Mouse (Mus musculus) liver, embryonic 14.5 days (tissue): ENCODE measurements around the gene Srp14. TPM values are rescaled to one million over a fixed set of nuclear protein-coding genes. Genes with fewer than 3 reads are reported as not detected.
A peak's percentile ranks its signal among the peaks of the same experiment; 100 is the strongest.

Experiments used
- ATAC-seq: fragments of 200-750 bp; cut with Nextera tagmentation; 2 replicates; pipeline ENCODE4 v1.8.0; 2017; ENCODE audit warnings: moderate number of reproducible peaks, mild to moderate bottlenecking, moderate library complexity; ENCODE audit not compliant: insufficient read depth
- DNase-seq, 3 experiments: peaks; one replicate each; pipeline ENCODE4 v3.0.0-alpha.2; 2012 to 2013; ENCODE audit warnings: low read depth in 3 of 3, low spot score in 3 of 3
- H3K27ac ChIP-seq: fragments of 300-500 bp; sonication (generic); 2 replicates; pipeline ENCODE4 v1.5.1; 2014; ENCODE audit warnings: moderate library complexity, mild to moderate bottlenecking, control low read depth, inconsistent platforms
- H3K27me3 ChIP-seq: fragments of 300-500 bp; sonication (generic); 2 replicates; pipeline ENCODE4 v1.6.1; 2014; ENCODE audit warnings: mild to moderate bottlenecking, low read length, moderate library complexity; ENCODE audit not compliant: control insufficient read depth, insufficient read depth
- H3K36me3 ChIP-seq: fragments of 300-500 bp; sonication (generic); replicated peaks from 2 replicates; pipeline ENCODE4 v1.6.1; 2014; ENCODE audit warnings: low read depth; ENCODE audit not compliant: control insufficient read depth, insufficient read depth
- H3K4me1 ChIP-seq, 2 experiments: fragments of 200-500 bp in 1 of 2; fragments of 300-500 bp in 1 of 2; sonication (generic) in 1 of 2; replicated peaks; 2 replicates each; pipeline ENCODE4 v1.6.1; 2012 to 2014; ENCODE audit warnings: antibody characterized with exemption in 1 of 2, inconsistent platforms in 1 of 2, low read length in 1 of 2; ENCODE audit not compliant: control insufficient read depth in 2 of 2, insufficient read depth in 2 of 2
- H3K4me2 ChIP-seq: fragments of 300-500 bp; sonication (generic); 2 replicates; pipeline ENCODE4 v1.6.1; 2014; ENCODE audit warnings: low read depth, mild to moderate bottlenecking, control low read depth, moderate library complexity
- H3K4me3 ChIP-seq, 2 experiments: fragments of 200-500 bp in 1 of 2; fragments of 300-500 bp in 1 of 2; sonication (generic) in 1 of 2; 2 replicates each; pipeline ENCODE4 v1.5.1; 2012 to 2014; ENCODE audit warnings: low read depth in 2 of 2, low read length in 2 of 2, mild to moderate bottlenecking in 2 of 2, control low read depth in 1 of 2, inconsistent platforms in 1 of 2, moderate library complexity in 1 of 2; ENCODE audit not compliant: insufficient read depth in 1 of 2
- H3K9ac ChIP-seq: fragments of 300-500 bp; sonication (generic); replicated peaks from 2 replicates; pipeline ENCODE4 v1.6.1; 2014; ENCODE audit warnings: mild to moderate bottlenecking, control low read depth, moderate library complexity
- H3K9me3 ChIP-seq: fragments of 300-500 bp; sonication (generic); 2 replicates; pipeline ENCODE4 v1.6.1; 2016; ENCODE audit warnings: low read length, mixed read lengths; ENCODE audit not compliant: control insufficient read depth
- CTCF ChIP-seq: IDR thresholded peaks from 2 replicates; pipeline ENCODE4 v1.5.1; 2016; ENCODE audit warnings: antibody characterized with exemption, low read depth, control low read depth
- EP300 ChIP-seq: IDR thresholded peaks from 2 replicates; pipeline ENCODE4 v1.6.1; 2016; ENCODE audit warnings: antibody characterized with exemption, low read depth
- whole genome bisulfite sequencing: fragments of 180-500 bp; shearing (Covaris S2); extraction: QIAGEN DNeasy Blood & Tissue Kit; methylation state at CpG from one replicate; pipeline ENCODE4 v1.1.7; 2014; ENCODE audit not compliant: insufficient replicate concordance; 5-methylcytosine and 5-hydroxymethylcytosine counted together
- polyA plus RNA-seq, 2 experiments: library from polyadenylated mRNA; depleted of rRNA in 1 of 2; stranded (reverse) in 1 of 2; unstranded in 1 of 2; fragments of >200 nt; fragmentation: Nextera tagmentation in 1 of 2; extraction: Ambion mirVana in 1 of 2; gene quantifications; 2 replicates each; pipeline versions ENCODE4 v1.2.1 to v1.2.3; 2012 to 2014

The Srp14 gene
- polyA plus RNA-seq, 2 experiments: 59.2 to 102 TPM

DNA sequence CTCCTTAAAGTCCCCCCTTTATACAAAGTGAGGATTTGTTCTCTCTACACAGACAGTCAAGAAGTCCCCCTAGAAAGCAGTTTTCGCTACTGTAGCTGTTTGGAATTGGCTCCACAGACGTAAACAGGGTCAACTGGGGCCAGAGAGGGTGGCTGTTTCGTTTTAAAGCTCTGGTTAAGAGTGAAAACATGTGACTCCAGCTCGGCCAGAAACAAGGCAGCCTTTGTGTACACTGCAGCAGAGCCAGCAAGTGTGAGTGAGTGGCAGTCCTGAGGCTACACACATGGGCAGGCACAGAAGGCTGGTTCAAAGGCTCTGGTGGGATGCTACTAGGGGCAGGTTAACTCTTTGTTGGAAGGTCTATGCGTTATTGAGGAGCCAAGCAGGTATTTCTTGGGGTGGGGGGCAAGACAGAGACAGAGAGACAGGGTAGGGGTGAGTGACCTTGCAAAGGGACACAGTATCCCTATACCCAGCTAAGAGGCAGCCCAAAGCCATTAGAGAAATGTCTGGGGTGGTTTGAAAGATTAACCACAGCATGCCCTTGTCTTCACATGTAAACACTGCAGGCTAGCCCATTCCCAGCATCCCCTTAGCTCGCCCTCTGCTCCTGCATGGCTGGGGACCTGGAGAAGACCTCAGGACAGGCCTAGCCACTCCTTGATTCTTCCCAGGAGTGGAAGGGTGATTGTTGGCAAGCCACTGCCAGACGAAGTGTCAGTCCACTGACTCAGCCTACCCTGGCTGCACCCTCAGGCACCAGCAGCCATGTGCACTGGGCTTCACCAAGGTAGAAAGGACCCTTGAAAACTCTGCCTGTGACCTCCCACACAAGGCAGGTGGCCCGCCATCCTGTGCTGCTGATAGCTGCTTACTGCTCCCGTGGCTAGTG is 40.8 kb upstream of the Srp14 start:
- no peak for TF ChIP-seq CTCF
- TF ChIP-seq EP300: no peak
- Histone ChIP-seq H3K4me1 (peaks cover 0 to 14% of the 10 kb centered on the region in 2 experiments; a peak in 2 of 4 replicates), H3K36me3 (no peaks in the 10 kb centered on the region), H3K4me2 (no peak overlapping the region), H3K9ac (no peak overlapping the region), H3K4me3 (no peak overlapping the region), H3K9me3 (no peaks in the 10 kb centered on the region), H3K27me3 (no peaks in the 10 kb centered on the region), H3K27ac (no peak overlapping the region)
- ATAC-seq (peak; percentile 50; the same call in 1 of the 2 replicates), DNase-seq (no peak)
- 27% methylated on average over 9 of the region's 9 CpGs for WGBS

GRCm38 (mm10) chr2:118512418-118513377 is 33.2 kb upstream of the Srp14 start:
- H3K9me3 ChIP-seq: no peaks in the 10 kb centered on the region
- DNase-seq: no peak
- H3K4me2 ChIP-seq: no peak overlapping the region
- no peaks in the 10 kb centered on the region for H3K27me3 ChIP-seq
- H3K4me3 ChIP-seq: no peak overlapping the region
- no peaks in the 10 kb centered on the region for H3K36me3 ChIP-seq
- no peak overlapping the region for H3K27ac ChIP-seq
- TF ChIP-seq CTCF (no peak), EP300 (no peak)
- H3K9ac ChIP-seq: no peak overlapping the region
- no peak for ATAC-seq
- WGBS: 55% methylated on average over 16 of the region's 16 CpGs
- no peaks in the 10 kb centered on the region for H3K4me1 ChIP-seq

GRCm38 (mm10) chr2:118511779-118512417 is 32.4 kb upstream of the Srp14 start:
- no peak overlapping the region for H3K27ac ChIP-seq
- 37% methylated on average over 11 of the region's 11 CpGs for WGBS
- DNase-seq: no peak

DNA sequence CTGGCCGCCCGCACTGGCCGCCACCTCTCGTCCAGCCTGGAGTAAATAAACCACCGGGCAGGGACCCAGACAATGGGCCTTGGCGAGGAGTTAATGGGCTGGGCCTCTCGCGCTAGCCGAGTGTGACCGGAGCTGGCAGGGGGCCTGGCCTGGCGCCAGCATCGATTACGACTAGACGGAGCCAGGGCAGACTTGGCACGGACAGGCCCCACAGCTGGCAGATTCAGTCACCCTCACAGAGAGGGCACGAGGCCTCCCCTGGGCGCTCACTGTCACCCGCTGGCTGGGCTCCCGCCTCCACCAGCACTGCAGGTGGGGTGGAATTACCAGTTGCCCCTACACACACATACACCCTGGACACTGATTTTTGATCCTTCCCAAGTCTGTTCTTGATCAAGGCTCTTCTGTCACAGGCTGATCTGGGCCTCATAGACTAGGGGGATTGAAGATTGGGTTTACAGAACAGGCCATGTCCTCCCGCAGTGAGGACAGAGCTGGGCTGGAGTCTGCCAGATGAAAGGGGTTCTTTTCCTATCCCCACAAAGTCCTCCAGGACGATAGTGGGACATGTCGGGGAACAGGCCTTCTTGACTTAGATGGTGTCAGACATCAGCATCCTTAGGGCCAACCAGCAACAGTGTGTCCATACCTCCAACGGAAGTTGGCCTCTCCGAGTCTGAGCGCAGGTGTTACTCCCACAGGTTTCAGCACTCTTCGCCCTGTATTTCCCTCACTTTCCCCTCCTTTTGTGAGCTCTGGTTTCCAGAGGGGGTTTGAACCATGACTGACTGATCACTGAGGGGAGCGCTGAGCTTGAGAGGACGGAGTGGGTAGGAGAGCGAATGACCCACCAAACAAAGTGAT is 31.2 kb upstream of the Srp14 start:
- Histone ChIP-seq H3K4me1 (no peaks in the 10 kb centered on the region), H3K4me3 (no peak overlapping the region), H3K27ac (no peak overlapping the region), H3K9ac (no peak overlapping the region), H3K4me2 (no peak overlapping the region), H3K9me3 (no peaks in the 10 kb centered on the region), H3K36me3 (no peaks in the 10 kb centered on the region), H3K27me3 (no peaks in the 10 kb centered on the region)
- TF ChIP-seq CTCF (no peak), EP300 (no peak)
- 66% methylated on average over 29 of the region's 29 CpGs for WGBS
- DNase-seq (no peak), ATAC-seq (no peak)

More at GRCm38 (mm10) chr2:118511779-118512417, 32.4 kb upstream of the Srp14 start:
- Histone ChIP-seq H3K36me3 (no peaks in the 10 kb centered on the region), H3K4me2 (no peak overlapping the region), H3K4me1 (no peaks in the 10 kb centered on the region), H3K9ac (no peak overlapping the region), H3K27me3 (no peaks in the 10 kb centered on the region), H3K9me3 (no peaks in the 10 kb centered on the region), H3K4me3 (no peak overlapping the region)
- TF ChIP-seq EP300 (no peak), CTCF (no peak)
- ATAC-seq: no peak
